Mouse (Mus musculus) CH12.LX (cell line): ENCODE measurements at regions not wholly inside any gene's neighbourhood (a gene's known extent, or its start where the extent isn't known, plus 50 kb on each side); places are given as distances from the start of the nearest gene placed in this dataset.

Experiments used
- DNase-seq: peaks from one replicate; pipeline ENCODE4 v3.0.0-alpha.2; 2013; ENCODE audit errors: extremely low read depth
- H3K27ac ChIP-seq: 2 replicates; pipeline ENCODE4 v1.5.1; 2012; ENCODE audit warnings: low read depth, mild to moderate bottlenecking, control low read depth, moderate library complexity; ENCODE audit not compliant: insufficient read depth
- H3K27me3 ChIP-seq: replicated peaks from 2 replicates; pipeline ENCODE3; 2012; ENCODE audit warnings: inconsistent platforms
- H3K36me3 ChIP-seq, 2 experiments: replicated peaks in 1 of 2; 2 replicates each; pipeline versions ENCODE3 to v1.6.1; 2012; ENCODE audit warnings: inconsistent platforms in 1 of 2, low read length in 1 of 2, mild to moderate bottlenecking in 1 of 2, mixed read lengths in 1 of 2, moderate library complexity in 1 of 2; ENCODE audit not compliant: control insufficient read depth in 1 of 2, insufficient read depth in 1 of 2
- H3K4me1 ChIP-seq, 2 experiments: 2 replicates each; pipeline ENCODE4 v1.6.1; 2012; ENCODE audit warnings: inconsistent platforms in 1 of 2, moderate library complexity in 1 of 2; ENCODE audit not compliant: insufficient read depth in 2 of 2, control insufficient read depth in 1 of 2
- H3K4me2 ChIP-seq: 2 replicates; pipeline ENCODE4 v1.6.1; 2012; ENCODE audit warnings: low read depth, mild to moderate bottlenecking, control low read depth; ENCODE audit not compliant: poor library complexity, insufficient read depth, severe bottlenecking
- H3K4me3 ChIP-seq, 3 experiments: fragments of 150-350 bp in 1 of 3; sonication (generic) in 1 of 3; replicated peaks in 1 of 3; 2 replicates each; pipeline versions ENCODE3 to v1.5.1; 2011 to 2012; ENCODE audit warnings: low read depth in 2 of 3, low read length in 2 of 3, mild to moderate bottlenecking in 2 of 3, moderate library complexity in 2 of 3, control low read depth in 1 of 3, improper control_type of control experiment in 1 of 3, inconsistent platforms in 1 of 3, mixed read lengths in 1 of 3; ENCODE audit not compliant: poor library complexity in 1 of 3
- H3K79me2 ChIP-seq: replicated peaks from 2 replicates; pipeline ENCODE4 v1.6.1; 2012; ENCODE audit warnings: mild to moderate bottlenecking, moderate library complexity; ENCODE audit not compliant: control insufficient read depth, poor library complexity, insufficient read depth, severe bottlenecking; ENCODE audit errors: extremely low read depth
- H3K9ac ChIP-seq: 2 replicates; pipeline ENCODE4 v1.6.1; 2012; ENCODE audit warnings: low read depth, mild to moderate bottlenecking, control low read depth, moderate library complexity; ENCODE audit not compliant: insufficient read depth
- H3K9me3 ChIP-seq: replicated peaks from 2 replicates; pipeline ENCODE3; 2012; ENCODE audit warnings: low read length, inconsistent platforms, mixed read lengths
- CHD2 ChIP-seq: IDR thresholded peaks from 2 replicates; pipeline ENCODE4 v1.6.1; 2011; ENCODE audit warnings: low read length, improper control_type of control experiment
- CTCF ChIP-seq, 2 experiments: IDR thresholded peaks in 1 of 2; conservative IDR thresholded peaks in 1 of 2; 2 replicates each; pipeline ENCODE4 v1.5.1; 2011 to 2012; ENCODE audit warnings: low read depth in 2 of 2, low read length in 2 of 2, improper control_type of control experiment in 1 of 2, inconsistent platforms in 1 of 2, mild to moderate bottlenecking in 1 of 2, moderate library complexity in 1 of 2
- EP300 ChIP-seq: IDR thresholded peaks from 2 replicates; pipeline ENCODE4 v1.6.1; 2011; ENCODE audit warnings: low read length, improper control_type of control experiment
- HCFC1 ChIP-seq: IDR thresholded peaks from 2 replicates; pipeline ENCODE4 v1.6.1; 2012; ENCODE audit warnings: low read depth, mild to moderate bottlenecking, inconsistent platforms, low read length, improper control_type of control experiment
- JUN ChIP-seq: IDR thresholded peaks from 2 replicates; pipeline ENCODE4 v1.6.1; 2011; ENCODE audit warnings: low read depth, mild to moderate bottlenecking, low read length, improper control_type of control experiment, moderate library complexity; ENCODE audit not compliant: insufficient read depth
- JUND ChIP-seq: conservative IDR thresholded peaks from 2 replicates; pipeline ENCODE4 v1.6.1; 2011; ENCODE audit warnings: low read depth, low read length, improper control_type of control experiment
- KAT2A ChIP-seq: IDR thresholded peaks from 2 replicates; pipeline ENCODE4 v1.6.1; 2012; ENCODE audit warnings: low read length, improper control_type of control experiment, inconsistent platforms; ENCODE audit not compliant: insufficient replicate concordance
- MXI1 ChIP-seq: IDR thresholded peaks from 2 replicates; pipeline ENCODE4 v1.6.1; 2011; ENCODE audit warnings: mild to moderate bottlenecking, low read depth, low read length, improper control_type of control experiment
- MYC ChIP-seq: IDR thresholded peaks from 2 replicates; pipeline ENCODE4 v1.6.1; 2011; ENCODE audit warnings: low read depth, mild to moderate bottlenecking, improper control_type of control experiment, low read length
- NELFE ChIP-seq: IDR thresholded peaks from 2 replicates; pipeline ENCODE4 v1.6.1; 2011; ENCODE audit warnings: low read depth, low read length, improper control_type of control experiment
- NRF1 ChIP-seq: IDR thresholded peaks from 2 replicates; pipeline ENCODE4 v1.6.1; 2014; ENCODE audit warnings: low read depth, mild to moderate bottlenecking, inconsistent platforms, low read length, improper control_type of control experiment, moderate library complexity
- PAX5 ChIP-seq: IDR thresholded peaks from 2 replicates; pipeline ENCODE4 v1.6.1; 2012; ENCODE audit warnings: low read length, inconsistent platforms, mixed read lengths
- SIN3A ChIP-seq: IDR thresholded peaks from 2 replicates; pipeline ENCODE4 v1.6.1; 2012; ENCODE audit warnings: low read length, improper control_type of control experiment, inconsistent platforms
- SMC3 ChIP-seq: IDR thresholded peaks from 2 replicates; pipeline ENCODE4 v1.6.1; 2011; ENCODE audit warnings: low read depth, low read length, improper control_type of control experiment
- TBP ChIP-seq: conservative IDR thresholded peaks from 2 replicates; pipeline ENCODE4 v1.6.1; 2011; ENCODE audit warnings: low read depth, low read length, improper control_type of control experiment
- USF1 ChIP-seq: IDR thresholded peaks from 2 replicates; pipeline ENCODE4 v1.6.1; 2014; ENCODE audit warnings: low read depth, mild to moderate bottlenecking, inconsistent platforms, low read length, improper control_type of control experiment
- USF2 ChIP-seq: conservative IDR thresholded peaks from 2 replicates; pipeline ENCODE4 v1.6.1; 2011; ENCODE audit warnings: low read depth, low read length, improper control_type of control experiment
- ZC3H11A ChIP-seq: IDR thresholded peaks from 2 replicates; pipeline ENCODE4 v1.6.1; 2012; ENCODE audit warnings: low read depth, mild to moderate bottlenecking, inconsistent platforms, low read length, improper control_type of control experiment
- ZKSCAN1 ChIP-seq: IDR thresholded peaks from 2 replicates; pipeline ENCODE4 v1.6.1; 2012; ENCODE audit warnings: low read depth, inconsistent platforms, low read length, improper control_type of control experiment, borderline replicate concordance
- ZNF384 ChIP-seq: IDR thresholded peaks from 2 replicates; pipeline ENCODE4 v1.6.1; 2012; ENCODE audit warnings: low read depth, low read length, improper control_type of control experiment, inconsistent platforms
- dilution Hi-C: fragments of 300-500 bp; cut with MboI; formaldehyde crosslinking; loops from 2 replicates; pipeline ENCODE4 v1.14.3; 2020; ENCODE audit warnings: low sequenced_read_pairs; ENCODE audit not compliant: extremely low pct_unique_long_range_greater_than_20kb, extremely low pct_ligation_motif_present
- in situ Hi-C: fragments of 300-500 bp; cut with MboI; formaldehyde crosslinking; loops from 3 replicates; pipeline ENCODE4 v1.14.3; 2019; ENCODE audit warnings: low sequenced_read_pairs, low pct_ligation_motif_present, low pct_unique_long_range_greater_than_20kb, mixed read lengths

- in situ Hi-C loops, result no loop called here
- TF ChIP-seq HCFC1 (no peak), TBP (no peak), EP300 (no peak), MXI1 (no peak), KAT2A (no peak), SIN3A (no peak), NRF1 (no peak), NELFE (no peak), USF1 (no peak), ZNF384 (no peak), ZC3H11A (no peak), MYC (no peak), CHD2 (no peak), JUND (no peak), CTCF (conservative IDR thresholded peaks at IDR 0.05 in 1 of 2, IDR thresholded peaks at IDR 0.05 in 1 of 2; ENCODE audit: low read depth in 2 of 2, low read length in 2 of 2) (no peak), USF2 (no peak)
- dilution Hi-C loops, result no loop called here
- Histone ChIP-seq H3K27me3 (no peaks in the 10 kb centered on the region), H3K4me3 (no peak overlapping the region), H3K9me3 (peaks cover 13% of the 10 kb centered on the region), H3K27ac (no peak overlapping the region), H3K36me3 (no peaks in the 10 kb centered on the region), H3K79me2 (no peaks in the 10 kb centered on the region), H3K9ac (no peak overlapping the region), H3K4me1 (no peaks in the 10 kb centered on the region), H3K4me2 (no peak overlapping the region)
- DNase-seq, result no peak
Measured at GRCm38 (mm10) chr2:80913478-80913877, 296.4 kb downstream of the Nup35 start.

- no peaks in the 10 kb centered on the region for H3K27me3 ChIP-seq
- no peak overlapping the region for H3K27ac ChIP-seq
- peaks cover 6% of the 10 kb centered on the region for H3K9me3 ChIP-seq
- DNase-seq, result no peak
- no peak overlapping the region for H3K9ac ChIP-seq
- dilution Hi-C loops, result no loop called here
- H3K4me3 ChIP-seq, result no peak overlapping the region
- in situ Hi-C loops, result no loop called here
- no peak for TF ChIP-seq SMC3
- no peak for TF ChIP-seq JUN
- no peak for TF ChIP-seq PAX5
- TF ChIP-seq CTCF (conservative IDR thresholded peaks at IDR 0.05 in 1 of 2, IDR thresholded peaks at IDR 0.05 in 1 of 2; ENCODE audit: low read depth in 2 of 2, low read length in 2 of 2), result no peak
- TF ChIP-seq JUND, result no peak
- no peak for TF ChIP-seq NELFE
- TF ChIP-seq EP300, result no peak
- no peak for TF ChIP-seq NRF1
- no peak for TF ChIP-seq ZKSCAN1
- H3K36me3 ChIP-seq, result no peaks in the 10 kb centered on the region
- H3K4me1 ChIP-seq, result no peaks in the 10 kb centered on the region
- H3K4me2 ChIP-seq, result no peak overlapping the region
- H3K79me2 ChIP-seq, result no peaks in the 10 kb centered on the region
Measured at GRCm38 (mm10) chr2:80945521-80945920, 328.5 kb downstream of the Nup35 start.
